Mouse (Mus musculus) CD8-positive naive resting alpha-beta T cell, adult 2 months (primary cell): Measurements from ENCODE around the gene Tubb4b.

Experiments used
- DNase-seq, 2 experiments: peaks; one replicate each; pipeline ENCODE4 v3.0.0; 2022; ENCODE audit warnings: low read depth in 2 of 2, low spot score in 2 of 2

Gene Tubb4b

GRCm38 (mm10) chr2:25225811-25226379 is 1.4 kb upstream of the Tubb4b start:
- DNase-seq, result no peak

GRCm38 (mm10) chr2:25224766-25225752 is 557 bp upstream of the Tubb4b start:
- peak; percentile 97 to 99 for DNase-seq

- DNase-seq, result peak in 1 of 2 experiments; percentile 59
Observed at GRCm38 (mm10) chr2:25223681-25224491, 616 bp downstream of the Tubb4b start.

- DNase-seq, result no peak
Observed at GRCm38 (mm10) chr2:25221331-25221772, 3.1 kb downstream of the Tubb4b start.

- DNase-seq, result no peak
Observed at GRCm38 (mm10) chr2:25218445-25218844, 6.1 kb downstream of the Tubb4b start, which contains the start of gene Fam166a. Gene Fam166a, plus strand, starts transcription at chr2:25218745.

GRCm38 (mm10) chr2:25217666-25218065 is 6.8 kb downstream of the Tubb4b start:
- DNase-seq, result no peak

GRCm38 (mm10) chr2:25214444-25214843 is 10.1 kb downstream of the Tubb4b start, which contains the start of gene Stpg3:
Gene Stpg3, minus strand, starts transcription at chr2:25214637.
- DNase-seq, result no peak

- DNase-seq, result no peak
Observed at GRCm38 (mm10) chr2:25213266-25213865, 11.1 kb downstream of the Tubb4b start.

- peak; percentile 77 to 81 for DNase-seq
Observed at GRCm38 (mm10) chr2:25211121-25211670, 13.3 kb downstream of the Tubb4b start, which contains the start of gene Nelfb. Gene Nelfb, minus strand, starts transcription at chr2:25211489.

- peak in 1 of 2 experiments; percentile 6 for DNase-seq
Observed at GRCm38 (mm10) chr2:25210686-25211085, 13.8 kb downstream of the Tubb4b start.

- no peak for DNase-seq
Observed at GRCm38 (mm10) chr2:25207593-25207992, 16.9 kb downstream of the Tubb4b start.

- DNase-seq, result no peak
Observed at GRCm38 (mm10) chr2:25203631-25204214, 20.8 kb downstream of the Tubb4b start.

GRCm38 (mm10) chr2:25200631-25201030 is 23.9 kb downstream of the Tubb4b start:
- DNase-seq, result no peak

GRCm38 (mm10) chr2:25197946-25198345 is 26.6 kb downstream of the Tubb4b start:
- DNase-seq, result no peak

GRCm38 (mm10) chr2:25197191-25197590 is 27.3 kb downstream of the Tubb4b start:
- DNase-seq, result no peak

- peak; percentile 61 for DNase-seq
Observed at GRCm38 (mm10) chr2:25196172-25196954, 28.1 kb downstream of the Tubb4b start, which contains the start of gene Tor4a. Gene Tor4a, minus strand, starts transcription at chr2:25196886.

GRCm38 (mm10) chr2:25195211-25196156 is 29.0 kb downstream of the Tubb4b start:
- peak; percentile 31 to 50 for DNase-seq
